Mouse (Mus musculus): ENCODE data around the gene Selplg. TPM values are rescaled to one million over a fixed set of nuclear protein-coding genes. Genes with fewer than 3 reads are reported as not detected.

The Selplg gene
- total and polyA plus RNA-seq, 3 experiments: 8.5 to 18.7 (median 13.9) TPM

DNA sequence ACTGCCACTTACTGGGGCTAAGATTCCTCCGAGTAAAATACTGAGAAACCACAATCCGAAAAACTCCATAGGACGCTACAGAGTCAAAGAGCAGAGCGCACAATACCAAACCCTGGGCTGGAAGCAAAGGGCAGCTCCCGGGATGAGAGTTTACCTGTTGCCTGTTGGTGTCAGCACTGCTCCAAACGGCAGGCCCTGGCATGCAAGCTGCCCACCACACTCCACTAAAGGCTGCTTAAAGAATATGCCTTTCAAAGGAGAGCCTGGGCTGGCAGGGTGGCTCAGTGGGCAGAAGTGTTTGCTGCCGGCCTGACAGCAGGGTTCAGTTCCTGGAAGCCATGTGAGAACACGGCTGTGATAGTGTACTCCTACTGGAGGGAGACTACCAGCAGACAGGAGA, 25.2 kb upstream of the Selplg start:
- DNase-seq (ENCODE audit: low spot score): no peak
- H3K9me3 ChIP-seq (replicated peaks): no peaks in the 10 kb centered on the region
- peaks cover 15% of the 10 kb centered on the region for H3K4me1 ChIP-seq (ENCODE audit: insufficient read depth, low read depth, low read length)
- no peak overlapping the region for H3K4me3 ChIP-seq (ENCODE audit: low read depth, low read length)
- no peaks in the 10 kb centered on the region for H3K27me3 ChIP-seq (ENCODE audit: insufficient read depth, low read length)
- ATAC-seq (ENCODE audit: extremely low read depth, insufficient number of reproducible peaks, low FRiP score, poor library complexity, severe bottlenecking): no peak
- peaks cover 96% of the 10 kb centered on the region for H3K36me3 ChIP-seq (replicated peaks)
- no peak for TF ChIP-seq CTCF (IDR thresholded peaks at IDR 0.05; ENCODE audit: low read depth, low read length)
- TF ChIP-seq GATA1 (IDR thresholded peaks at IDR 0.05; ENCODE audit: borderline replicate concordance, low read length): no peak
- TF ChIP-seq TAL1 (conservative IDR thresholded peaks at IDR 0.05; ENCODE audit: low read depth, low read length): no peak
- TF ChIP-seq POLR2AphosphoS5 (IDR thresholded peaks at IDR 0.05; ENCODE audit: insufficient replicate concordance, low read depth, low read length): no peak
- TF ChIP-seq GATA2 (IDR thresholded peaks at IDR 0.05; ENCODE audit: borderline replicate concordance, low read depth, low read length): no peak

DNA sequence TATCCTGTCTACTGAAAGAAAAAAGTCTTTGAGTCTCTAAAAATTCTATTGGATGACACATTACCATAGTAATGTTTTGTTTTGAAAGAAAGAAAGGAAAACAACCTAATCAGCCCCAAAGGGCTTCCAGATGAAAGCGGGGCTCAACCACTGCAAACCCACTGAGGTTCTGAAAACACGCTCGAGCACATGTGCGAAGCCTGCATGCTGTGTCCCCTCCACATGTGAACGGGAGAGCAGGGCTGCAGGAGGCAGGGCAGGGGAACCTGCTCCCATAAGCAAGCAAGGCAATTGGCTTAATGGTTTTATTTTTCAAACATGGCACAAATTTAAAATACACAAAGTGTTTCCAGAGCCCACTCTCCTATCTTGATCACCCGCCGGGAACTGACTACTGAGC, 24.2 kb upstream of the Selplg start:
- no peak for ATAC-seq (ENCODE audit: extremely low read depth, insufficient number of reproducible peaks, low FRiP score, poor library complexity, severe bottlenecking)
- DNase-seq (ENCODE audit: low spot score): no peak
- Histone ChIP-seq H3K36me3 (replicated peaks) (peaks cover 96% of the 10 kb centered on the region), H3K27me3 (ENCODE audit: insufficient read depth, low read length) (no peaks in the 10 kb centered on the region), H3K4me3 (ENCODE audit: low read depth, low read length) (no peak overlapping the region), H3K9me3 (replicated peaks) (no peaks in the 10 kb centered on the region), H3K4me1 (ENCODE audit: insufficient read depth, low read depth, low read length) (peaks cover 15% of the 10 kb centered on the region)
- TF ChIP-seq CTCF (IDR thresholded peaks at IDR 0.05; ENCODE audit: low read depth, low read length): no peak
- TF ChIP-seq TAL1 (conservative IDR thresholded peaks at IDR 0.05; ENCODE audit: low read depth, low read length): no peak
- no peak for TF ChIP-seq POLR2AphosphoS5 (IDR thresholded peaks at IDR 0.05; ENCODE audit: insufficient replicate concordance, low read depth, low read length)
- TF ChIP-seq GATA1 (IDR thresholded peaks at IDR 0.05; ENCODE audit: borderline replicate concordance, low read length): no peak
- no peak for TF ChIP-seq GATA2 (IDR thresholded peaks at IDR 0.05; ENCODE audit: borderline replicate concordance, low read depth, low read length)

- no peak overlapping the region for H3K4me3 ChIP-seq (ENCODE audit: low read depth, low read length)
- ATAC-seq (ENCODE audit: extremely low read depth, insufficient number of reproducible peaks, low FRiP score, poor library complexity, severe bottlenecking): no peak
- H3K9me3 ChIP-seq (replicated peaks): no peaks in the 10 kb centered on the region
- H3K4me1 ChIP-seq (ENCODE audit: insufficient read depth, low read depth, low read length): peaks cover 15% of the 10 kb centered on the region
- H3K27me3 ChIP-seq (ENCODE audit: insufficient read depth, low read length): no peaks in the 10 kb centered on the region
- H3K36me3 ChIP-seq (replicated peaks): peaks cover 96% of the 10 kb centered on the region
- TF ChIP-seq POLR2AphosphoS5 (IDR thresholded peaks at IDR 0.05; ENCODE audit: insufficient replicate concordance, low read depth, low read length) (no peak), GATA1 (IDR thresholded peaks at IDR 0.05; ENCODE audit: borderline replicate concordance, low read length) (no peak), TAL1 (conservative IDR thresholded peaks at IDR 0.05; ENCODE audit: low read depth, low read length) (no peak), GATA2 (IDR thresholded peaks at IDR 0.05; ENCODE audit: borderline replicate concordance, low read depth, low read length) (no peak), CTCF (IDR thresholded peaks at IDR 0.05; ENCODE audit: low read depth, low read length) (no peak)
- DNase-seq (ENCODE audit: low spot score): no peak
Measured at GRCm38 (mm10) chr5:113855696-113856095, 23.3 kb upstream of the Selplg start.

- peaks cover 15% of the 10 kb centered on the region for H3K4me1 ChIP-seq (ENCODE audit: insufficient read depth, low read depth, low read length)
- no peaks in the 10 kb centered on the region for H3K9me3 ChIP-seq (replicated peaks)
- TF ChIP-seq TAL1 (conservative IDR thresholded peaks at IDR 0.05; ENCODE audit: low read depth, low read length) (no peak), GATA1 (IDR thresholded peaks at IDR 0.05; ENCODE audit: borderline replicate concordance, low read length) (no peak), POLR2AphosphoS5 (IDR thresholded peaks at IDR 0.05; ENCODE audit: insufficient replicate concordance, low read depth, low read length) (no peak), GATA2 (IDR thresholded peaks at IDR 0.05; ENCODE audit: borderline replicate concordance, low read depth, low read length) (no peak), CTCF (IDR thresholded peaks at IDR 0.05; ENCODE audit: low read depth, low read length) (no peak)
- no peaks in the 10 kb centered on the region for H3K27me3 ChIP-seq (ENCODE audit: insufficient read depth, low read length)
- H3K4me3 ChIP-seq (ENCODE audit: low read depth, low read length): 0 out of 2 replicates have a peak overlapping the region, but pooled peaks have one; percentile 15
- DNase-seq (ENCODE audit: low spot score) (no peak), ATAC-seq (ENCODE audit: extremely low read depth, insufficient number of reproducible peaks, low FRiP score, poor library complexity, severe bottlenecking) (no peak)
- peaks cover 96% of the 10 kb centered on the region for H3K36me3 ChIP-seq (replicated peaks)
Measured at GRCm38 (mm10) chr5:113855117-113855516, 22.7 kb upstream of the Selplg start.

- Histone ChIP-seq H3K27me3 (ENCODE audit: insufficient read depth, low read length) (no peaks in the 10 kb centered on the region), H3K4me3 (ENCODE audit: low read depth, low read length) (no peak overlapping the region), H3K9me3 (replicated peaks) (no peaks in the 10 kb centered on the region), H3K36me3 (replicated peaks) (peaks cover 99% of the 10 kb centered on the region), H3K4me1 (ENCODE audit: insufficient read depth, low read depth, low read length) (peaks cover 15% of the 10 kb centered on the region)
- peak; percentile 48 for DNase-seq (ENCODE audit: low spot score)
- TF ChIP-seq TAL1 (conservative IDR thresholded peaks at IDR 0.05; ENCODE audit: low read depth, low read length) (no peak), CTCF (IDR thresholded peaks at IDR 0.05; ENCODE audit: low read depth, low read length) (peak; percentile 93)
- peak; percentile 45 for ATAC-seq (ENCODE audit: extremely low read depth, insufficient number of reproducible peaks, low FRiP score, poor library complexity, severe bottlenecking)
Measured at GRCm38 (mm10) chr5:113854494-113854893, 22.1 kb upstream of the Selplg start.

- Histone ChIP-seq H3K27me3 (ENCODE audit: insufficient read depth, low read length) (no peaks in the 10 kb centered on the region), H3K36me3 (replicated peaks) (peaks cover 98% of the 10 kb centered on the region)
- no peak for TF ChIP-seq CTCF (IDR thresholded peaks at IDR 0.05; ENCODE audit: low read depth, low read length)
- no peak for TF ChIP-seq GATA2 (IDR thresholded peaks at IDR 0.05; ENCODE audit: borderline replicate concordance, low read depth, low read length)
- TF ChIP-seq TAL1 (conservative IDR thresholded peaks at IDR 0.05; ENCODE audit: low read depth, low read length): no peak
- no peak for TF ChIP-seq GATA1 (IDR thresholded peaks at IDR 0.05; ENCODE audit: borderline replicate concordance, low read length)
- TF ChIP-seq POLR2AphosphoS5 (IDR thresholded peaks at IDR 0.05; ENCODE audit: insufficient replicate concordance, low read depth, low read length): no peak
Measured at GRCm38 (mm10) chr5:113853541-113853940, 21.1 kb upstream of the Selplg start.

More at GRCm38 (mm10) chr5:113853541-113853940, 21.1 kb upstream of the Selplg start:
- ATAC-seq (ENCODE audit: extremely low read depth, insufficient number of reproducible peaks, low FRiP score, poor library complexity, severe bottlenecking) (no peak), DNase-seq (ENCODE audit: low spot score) (no peak)
- Histone ChIP-seq H3K9me3 (replicated peaks) (no peaks in the 10 kb centered on the region), H3K4me3 (ENCODE audit: low read depth, low read length) (no peak overlapping the region), H3K4me1 (ENCODE audit: insufficient read depth, low read depth, low read length) (peaks cover 13% of the 10 kb centered on the region)

Data from G1E (cell line).